Mouse (Mus musculus) kidney, embryonic 15.5 days (tissue): ENCODE data around the gene Sfmbt2. TPM values are rescaled to one million over a fixed set of nuclear protein-coding genes. Genes with fewer than 3 reads are reported as not detected.

Experiments
- ATAC-seq: fragments of 200-750 bp; cut with Nextera tagmentation; replicated peaks from 2 replicates; pipeline ENCODE4 v1.8.0; 2017; ENCODE audit warnings: moderate TSS enrichment; ENCODE audit not compliant: low FRiP score
- H3K27ac ChIP-seq: fragments of 300-500 bp; sonication (generic); 2 replicates; pipeline ENCODE4 v1.5.1; 2015; ENCODE audit warnings: mild to moderate bottlenecking, inconsistent platforms
- H3K27me3 ChIP-seq: fragments of 300-500 bp; sonication (generic); 2 replicates; pipeline ENCODE4 v1.6.1; 2015; ENCODE audit warnings: inconsistent platforms
- H3K36me3 ChIP-seq: fragments of 300-500 bp; sonication (generic); 2 replicates; pipeline ENCODE4 v1.6.1; 2015; ENCODE audit warnings: inconsistent platforms
- H3K4me1 ChIP-seq: fragments of 300-500 bp; sonication (generic); 2 replicates; pipeline ENCODE4 v1.6.1; 2015; ENCODE audit warnings: inconsistent platforms
- H3K4me2 ChIP-seq: fragments of 300-500 bp; sonication (generic); 2 replicates; pipeline ENCODE4 v1.6.1; 2015; ENCODE audit warnings: moderate library complexity, mild to moderate bottlenecking, inconsistent platforms
- H3K4me3 ChIP-seq: fragments of 300-500 bp; sonication (generic); replicated peaks from 2 replicates; pipeline ENCODE4 v1.5.1; 2015; ENCODE audit warnings: mild to moderate bottlenecking, inconsistent platforms
- H3K9ac ChIP-seq: fragments of 300-500 bp; sonication (generic); 2 replicates; pipeline ENCODE4 v1.6.1; 2015; ENCODE audit warnings: mild to moderate bottlenecking, inconsistent platforms
- H3K9me3 ChIP-seq: fragments of 300-500 bp; sonication (generic); replicated peaks from 2 replicates; pipeline ENCODE4 v1.6.1; 2016; ENCODE audit warnings: inconsistent platforms
- WGBS: fragments of 180-500 bp; shearing (Covaris S2); methylation state at CpG from one replicate; pipeline ENCODE4 v1.1.7; 2015; ENCODE audit warnings: mixed read lengths; 5-methylcytosine and 5-hydroxymethylcytosine counted together
- polyA plus RNA-seq: library from polyadenylated mRNA; unstranded; fragments of >200 nt; fragmentation: Nextera tagmentation; extraction: Ambion mirVana; gene quantifications from 2 replicates; pipeline ENCODE4 v1.2.1, GENCODE M21; 2015

Sfmbt2 gene
- polyA plus RNA-seq, 1 experiment from 2014 or later, result 2.0 TPM

GRCm38 (mm10) chr2:10373508-10374206 lies 3.3 kb downstream of the Sfmbt2 start:
- Histone ChIP-seq H3K27ac (no peak overlapping the region), H3K9me3 (no peaks in the 10 kb centered on the region), H3K4me2 (peak overlapping the region; percentile 97), H3K4me1 (peaks cover 32% of the 10 kb centered on the region), H3K36me3 (no peaks in the 10 kb centered on the region), H3K4me3 (peak overlapping the region; percentile 53), H3K9ac (0 out of 2 replicates have a peak overlapping the region, but pooled peaks have one; percentile 17), H3K27me3 (peaks cover 66% of the 10 kb centered on the region)
- ATAC-seq, result 0 out of 2 replicates have a peak, but pooled peaks have one; percentile 15
- under 1% methylated on average over 30 of the region's 30 CpGs for WGBS

GRCm38 (mm10) chr2:10374207-10375023 lies 4.1 kb downstream of the Sfmbt2 start:
- Histone ChIP-seq H3K4me1 (peaks cover 32% of the 10 kb centered on the region), H3K27me3 (peaks cover 62% of the 10 kb centered on the region), H3K9me3 (no peaks in the 10 kb centered on the region), H3K27ac (no peak overlapping the region), H3K4me3 (peak overlapping the region; percentile 53), H3K4me2 (peak overlapping the region; percentile 97), H3K9ac (peak overlapping the region; percentile 34), H3K36me3 (no peaks in the 10 kb centered on the region)
- under 1% methylated on average over 34 of the region's 34 CpGs for WGBS
- ATAC-seq, result peak; percentile 71

GRCm38 (mm10) chr2:10375024-10375372 lies 4.7 kb downstream of the Sfmbt2 start:
- H3K9ac ChIP-seq, result peak overlapping the region; percentile 34
- H3K4me2 ChIP-seq, result peak overlapping the region; percentile 97
- under 1% methylated on average over 22 of the region's 22 CpGs for WGBS
- H3K4me1 ChIP-seq, result peaks cover 32% of the 10 kb centered on the region
- peak overlapping the region; percentile 53 for H3K4me3 ChIP-seq
- no peaks in the 10 kb centered on the region for H3K9me3 ChIP-seq
- peak; percentile 22; the same call in 1 of the 2 replicates for ATAC-seq
- no peaks in the 10 kb centered on the region for H3K36me3 ChIP-seq
- H3K27ac ChIP-seq, result no peak overlapping the region
- H3K27me3 ChIP-seq, result peaks cover 56% of the 10 kb centered on the region

GRCm38 (mm10) chr2:10389988-10390387 lies 19.7 kb downstream of the Sfmbt2 start:
- no peak for ATAC-seq
- no peak overlapping the region for H3K4me3 ChIP-seq
- no peaks in the 10 kb centered on the region for H3K9me3 ChIP-seq
- 74% methylated on average over 4 of the region's 4 CpGs for WGBS
- no peak overlapping the region for H3K4me2 ChIP-seq
- no peaks in the 10 kb centered on the region for H3K36me3 ChIP-seq
- 0 out of 2 replicates have a peak, but pooled peaks cover 4% of the 10 kb centered on the region for H3K27me3 ChIP-seq
- H3K9ac ChIP-seq, result no peak overlapping the region
- no peaks in the 10 kb centered on the region for H3K4me1 ChIP-seq
- H3K27ac ChIP-seq, result no peak overlapping the region

GRCm38 (mm10) chr2:10390791-10391190 lies 20.5 kb downstream of the Sfmbt2 start:
- Histone ChIP-seq H3K27ac (no peak overlapping the region), H3K9me3 (no peaks in the 10 kb centered on the region), H3K36me3 (no peaks in the 10 kb centered on the region), H3K4me2 (no peak overlapping the region), H3K9ac (no peak overlapping the region), H3K4me1 (no peaks in the 10 kb centered on the region), H3K4me3 (no peak overlapping the region), H3K27me3 (0 out of 2 replicates have a peak, but pooled peaks cover 4% of the 10 kb centered on the region)
- WGBS, result 27% methylated on average over 7 of the region's 7 CpGs
- ATAC-seq, result no peak

- no peak overlapping the region for H3K4me3 ChIP-seq
- ATAC-seq, result no peak
- H3K4me2 ChIP-seq, result no peak overlapping the region
- no peaks in the 10 kb centered on the region for H3K36me3 ChIP-seq
- no peaks in the 10 kb centered on the region for H3K9me3 ChIP-seq
- 0 out of 2 replicates have a peak, but pooled peaks cover 4% of the 10 kb centered on the region for H3K27me3 ChIP-seq
- 89% methylated on average over 11 of the region's 11 CpGs for WGBS
- no peak overlapping the region for H3K9ac ChIP-seq
- no peaks in the 10 kb centered on the region for H3K4me1 ChIP-seq
- no peak overlapping the region for H3K27ac ChIP-seq
Measured at GRCm38 (mm10) chr2:10395143-10395542, 24.8 kb downstream of the Sfmbt2 start.

GRCm38 (mm10) chr2:10397790-10398189 lies 27.5 kb downstream of the Sfmbt2 start:
- Histone ChIP-seq H3K4me2 (no peak overlapping the region), H3K9ac (no peak overlapping the region), H3K4me3 (no peak overlapping the region), H3K27me3 (no peaks in the 10 kb centered on the region), H3K4me1 (no peaks in the 10 kb centered on the region), H3K9me3 (no peaks in the 10 kb centered on the region), H3K36me3 (no peaks in the 10 kb centered on the region), H3K27ac (no peak overlapping the region)
- 54% methylated on average over 9 of the region's 9 CpGs for WGBS
- no peak for ATAC-seq

- Histone ChIP-seq H3K36me3 (no peaks in the 10 kb centered on the region), H3K9me3 (no peaks in the 10 kb centered on the region), H3K27ac (no peak overlapping the region), H3K27me3 (no peaks in the 10 kb centered on the region), H3K4me2 (no peak overlapping the region), H3K4me1 (no peaks in the 10 kb centered on the region), H3K4me3 (no peak overlapping the region), H3K9ac (no peak overlapping the region)
- no peak for ATAC-seq
- WGBS, result 63% methylated on average over 2 of the region's 2 CpGs
Measured at GRCm38 (mm10) chr2:10406151-10406550, 35.8 kb downstream of the Sfmbt2 start.

- no peak overlapping the region for H3K9ac ChIP-seq
- H3K27ac ChIP-seq, result no peak overlapping the region
- H3K36me3 ChIP-seq, result no peaks in the 10 kb centered on the region
- no peak overlapping the region for H3K4me2 ChIP-seq
- no peaks in the 10 kb centered on the region for H3K9me3 ChIP-seq
- 87% methylated on average over 13 of the region's 13 CpGs for WGBS
- no peaks in the 10 kb centered on the region for H3K27me3 ChIP-seq
- H3K4me3 ChIP-seq, result no peak overlapping the region
- no peak for ATAC-seq
- no peaks in the 10 kb centered on the region for H3K4me1 ChIP-seq
Measured at GRCm38 (mm10) chr2:10409422-10409821, 39.1 kb downstream of the Sfmbt2 start.

GRCm38 (mm10) chr2:10410069-10410468 lies 39.8 kb downstream of the Sfmbt2 start:
- 96% methylated on average over 5 of the region's 5 CpGs for WGBS

GRCm38 (mm10) chr2:10420944-10421420 lies 50.7 kb downstream of the Sfmbt2 start:
- whole genome bisulfite sequencing, result 71% methylated on average over 6 of the region's 6 CpGs
- Histone ChIP-seq H3K4me1 (no peaks in the 10 kb centered on the region), H3K27me3 (no peaks in the 10 kb centered on the region), H3K4me3 (no peak overlapping the region), H3K9me3 (no peaks in the 10 kb centered on the region), H3K9ac (no peak overlapping the region), H3K27ac (no peak overlapping the region), H3K4me2 (no peak overlapping the region), H3K36me3 (no peaks in the 10 kb centered on the region)
- ATAC-seq, result no peak

More at GRCm38 (mm10) chr2:10410069-10410468, 39.8 kb downstream of the Sfmbt2 start:
- Histone ChIP-seq H3K4me1 (no peaks in the 10 kb centered on the region), H3K27ac (no peak overlapping the region), H3K4me2 (no peak overlapping the region), H3K9me3 (no peaks in the 10 kb centered on the region), H3K9ac (no peak overlapping the region), H3K27me3 (no peaks in the 10 kb centered on the region), H3K36me3 (no peaks in the 10 kb centered on the region), H3K4me3 (no peak overlapping the region)
- no peak for ATAC-seq

GRCm38 (mm10) chr2:10437290-10437689 lies 67.0 kb downstream of the Sfmbt2 start:
- Histone ChIP-seq H3K4me1 (no peaks in the 10 kb centered on the region), H3K9ac (no peak overlapping the region), H3K36me3 (no peaks in the 10 kb centered on the region), H3K27me3 (0 out of 2 replicates have a peak, but pooled peaks cover 4% of the 10 kb centered on the region), H3K9me3 (no peaks in the 10 kb centered on the region), H3K4me2 (no peak overlapping the region), H3K4me3 (no peak overlapping the region), H3K27ac (no peak overlapping the region)
- WGBS, result 41% methylated on average over 9 of the region's 9 CpGs
- no peak for ATAC-seq
